Mouse (Mus musculus): ENCODE data around the gene Vmn2r31.
"Not testable (repeated sequence)": the region's sequence is repeated elsewhere in the genome, so short reads cannot be mapped to it uniquely, and the experiment has no call there.

DNA sequence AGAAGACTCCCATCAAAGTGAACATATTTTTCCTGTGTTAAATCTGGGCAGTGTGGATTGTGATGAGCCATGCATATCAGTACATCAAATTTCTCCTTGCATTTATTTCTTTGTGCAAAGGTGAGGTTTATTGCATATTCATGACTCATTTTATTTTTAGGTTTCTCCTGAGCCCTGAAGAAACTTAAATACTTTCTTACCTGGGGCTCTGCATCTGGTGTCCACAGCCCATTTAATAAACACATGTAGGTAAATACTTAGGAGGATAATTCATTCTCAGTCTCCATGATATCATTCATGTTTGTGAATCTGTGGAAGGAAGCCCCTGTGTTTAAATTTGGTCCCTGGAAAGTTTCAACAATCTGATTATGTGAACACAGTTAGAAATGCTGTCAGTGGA is at the start of gene Vmn2r31:
- not testable (repeated sequence) for TF ChIP-seq CTCF (IDR thresholded peaks at IDR 0.05; ENCODE audit: borderline replicate concordance, insufficient read depth, low read length); POLR2A (IDR thresholded peaks at IDR 0.05; ENCODE audit: low read depth, low read length)
